Mouse (Mus musculus) activated CD4-positive, CD25-positive, alpha-beta regulatory T cell, adult 4 months (primary cell): ENCODE results near the gene Zfp74. TPM values are rescaled to one million over a fixed set of nuclear protein-coding genes. Genes with fewer than 3 reads are reported as not detected.

Experiments used
- ATAC-seq: one replicate; pipeline ENCODE4 v1.8.0; 2017
- polyA plus RNA-seq, 2 experiments: library from polyadenylated mRNA; unstranded; fragments of 100-300 nt; shearing (Covaris generic); gene quantifications; one replicate each; pipeline ENCODE4 v1.2.1; 2017

The Zfp74 gene
- polyA plus RNA-seq, 2 experiments from 2014 or later: 4.0 to 4.5 TPM

DNA sequence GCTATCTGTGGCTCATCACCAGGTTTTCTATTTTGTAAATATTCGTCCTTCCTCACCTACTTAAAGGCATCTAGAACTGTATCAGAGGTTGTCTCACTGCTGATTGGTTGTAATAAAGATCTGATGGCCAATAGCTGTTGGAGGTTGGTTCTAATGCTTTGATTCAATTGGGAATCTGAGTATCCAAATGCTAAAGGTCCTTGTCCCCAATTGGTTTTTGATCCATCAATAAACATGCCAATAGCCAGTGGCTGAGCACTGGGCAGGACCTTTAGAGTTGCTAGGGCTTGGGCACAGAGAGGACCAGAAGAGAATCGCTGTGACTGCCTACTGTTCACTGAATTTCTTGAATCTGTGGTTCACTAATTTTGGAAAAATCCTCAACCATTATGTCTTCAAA, 10.2 kb downstream of the Zfp74 start:
- ATAC-seq: no peak

DNA sequence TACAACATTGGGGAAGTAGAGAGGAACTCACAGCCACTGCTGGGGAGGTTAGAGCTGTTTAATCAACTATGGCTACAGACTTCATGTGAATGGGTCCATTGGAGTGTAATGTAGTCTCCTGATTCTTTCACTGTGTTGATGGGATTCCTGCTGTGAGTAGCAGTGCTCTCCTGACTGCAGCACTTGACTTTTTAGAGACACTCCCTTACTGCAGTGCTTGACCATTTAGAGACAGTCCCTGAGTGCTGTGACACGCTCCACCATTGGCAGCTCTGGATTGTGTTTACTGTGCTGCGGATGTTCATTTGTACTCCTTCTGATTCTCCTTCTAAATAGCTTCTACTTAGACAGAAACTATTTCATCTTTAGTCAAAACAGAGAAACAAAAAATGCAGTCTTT, 11.1 kb downstream of the Zfp74 start:
- no peak for ATAC-seq

DNA sequence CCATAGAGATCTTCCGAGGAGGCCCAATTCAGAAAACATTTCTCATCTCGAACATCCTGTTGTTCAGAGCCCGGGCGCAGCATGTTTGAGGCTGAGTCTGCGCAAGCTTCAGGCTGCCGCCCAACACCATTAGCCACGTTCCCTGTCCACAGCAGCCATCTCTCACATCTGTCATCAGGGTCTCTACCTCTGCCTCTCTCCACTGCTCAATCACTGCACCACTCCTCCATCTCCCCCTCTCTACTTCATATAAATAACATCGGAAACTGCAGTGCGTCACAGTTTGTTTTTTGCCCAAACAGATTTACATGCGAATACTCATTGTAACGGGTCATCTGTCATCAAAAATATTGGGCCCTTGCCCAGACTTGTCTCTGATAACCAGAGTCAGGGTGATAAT, 12.9 kb downstream of the Zfp74 start:
- ATAC-seq: no peak

DNA sequence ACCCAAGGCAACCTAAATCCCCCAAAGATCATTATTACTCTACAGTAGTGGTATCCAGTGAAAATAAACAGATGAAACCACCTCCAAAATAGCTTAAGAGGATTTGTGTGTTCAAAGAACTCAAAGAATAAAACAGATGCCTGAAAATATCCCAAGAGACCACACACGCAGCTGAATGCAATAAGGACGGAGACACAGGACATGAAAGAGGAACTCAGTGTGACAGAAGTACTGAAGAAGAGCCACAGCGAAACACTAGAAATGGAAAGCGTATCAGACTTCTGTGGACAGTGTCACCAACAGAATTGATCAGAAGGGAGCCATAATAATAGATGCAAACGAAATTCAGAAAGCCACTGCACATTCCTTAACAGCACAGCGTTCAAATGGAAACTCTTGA, 15.0 kb downstream of the Zfp74 start:
- no peak for ATAC-seq

DNA sequence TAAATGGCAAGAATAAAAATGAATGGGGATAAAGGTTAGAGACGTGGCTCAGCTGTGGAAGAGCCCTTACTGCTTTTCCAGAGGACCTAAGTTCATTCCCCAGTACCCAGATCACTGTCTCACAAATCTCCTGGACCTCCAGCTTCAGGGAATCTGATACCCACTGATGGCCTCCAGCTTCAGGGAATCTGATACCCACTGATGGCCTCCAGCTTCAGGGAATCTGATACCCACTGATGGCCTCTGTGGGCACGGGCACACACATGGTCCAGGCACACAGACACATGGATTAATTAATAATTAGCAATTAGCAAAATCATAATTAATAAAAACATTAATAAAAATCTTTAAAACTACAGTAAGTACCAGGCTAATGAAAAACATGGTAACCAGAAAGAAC, 31.1 kb downstream of the Zfp74 start:
- no peak for ATAC-seq

DNA sequence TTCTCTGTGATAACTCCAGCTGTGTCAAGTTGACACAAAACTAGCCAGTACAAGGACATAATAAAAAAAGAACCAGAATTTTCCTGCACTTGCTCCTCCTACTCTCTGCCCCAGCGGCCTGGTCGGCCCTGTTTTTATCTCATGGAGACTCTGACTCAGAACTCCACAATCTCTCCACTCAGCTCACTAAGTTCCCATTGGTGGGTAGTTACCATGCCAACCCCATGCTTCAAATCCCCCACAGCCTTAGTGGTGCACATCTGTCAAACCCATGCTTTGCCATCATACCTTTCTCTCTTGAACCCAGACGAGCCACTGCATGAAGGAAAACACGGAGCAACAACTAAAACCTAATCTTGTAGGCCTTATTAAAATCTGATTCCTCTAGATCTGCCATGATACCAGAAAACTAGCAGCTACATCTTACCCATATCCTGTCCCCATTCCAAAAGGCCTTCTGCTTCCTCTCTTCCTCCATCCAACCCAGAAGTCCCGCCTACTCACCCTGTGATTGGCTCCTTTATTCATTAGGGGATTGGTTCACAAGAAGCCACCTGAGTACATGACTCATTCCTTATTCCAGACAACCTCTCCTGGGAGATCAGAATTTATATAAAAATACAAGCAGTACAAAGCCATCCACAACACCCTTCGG, 32.3 kb downstream of the Zfp74 start:
- ATAC-seq: no peak

DNA sequence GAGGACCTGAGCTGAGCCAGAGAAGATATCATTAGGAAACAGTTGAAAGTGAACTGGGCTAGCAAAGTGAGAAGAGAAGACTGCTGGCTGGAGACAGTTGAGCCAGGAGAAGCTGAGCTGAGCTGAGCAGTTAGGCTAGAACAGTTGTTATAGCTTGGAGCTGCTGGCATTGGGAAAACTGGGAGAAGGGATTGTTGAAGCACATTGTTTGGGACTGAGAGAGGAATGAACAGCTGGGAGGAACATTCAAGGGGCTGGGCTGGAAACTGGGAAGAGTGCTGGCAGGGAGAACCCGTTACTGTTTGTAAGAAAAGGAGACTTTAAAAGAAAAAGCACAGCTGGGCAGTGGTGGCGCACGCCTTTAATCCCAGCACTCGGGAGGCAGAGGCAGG, 35.8 kb downstream of the Zfp74 start:
- no peak for ATAC-seq

DNA sequence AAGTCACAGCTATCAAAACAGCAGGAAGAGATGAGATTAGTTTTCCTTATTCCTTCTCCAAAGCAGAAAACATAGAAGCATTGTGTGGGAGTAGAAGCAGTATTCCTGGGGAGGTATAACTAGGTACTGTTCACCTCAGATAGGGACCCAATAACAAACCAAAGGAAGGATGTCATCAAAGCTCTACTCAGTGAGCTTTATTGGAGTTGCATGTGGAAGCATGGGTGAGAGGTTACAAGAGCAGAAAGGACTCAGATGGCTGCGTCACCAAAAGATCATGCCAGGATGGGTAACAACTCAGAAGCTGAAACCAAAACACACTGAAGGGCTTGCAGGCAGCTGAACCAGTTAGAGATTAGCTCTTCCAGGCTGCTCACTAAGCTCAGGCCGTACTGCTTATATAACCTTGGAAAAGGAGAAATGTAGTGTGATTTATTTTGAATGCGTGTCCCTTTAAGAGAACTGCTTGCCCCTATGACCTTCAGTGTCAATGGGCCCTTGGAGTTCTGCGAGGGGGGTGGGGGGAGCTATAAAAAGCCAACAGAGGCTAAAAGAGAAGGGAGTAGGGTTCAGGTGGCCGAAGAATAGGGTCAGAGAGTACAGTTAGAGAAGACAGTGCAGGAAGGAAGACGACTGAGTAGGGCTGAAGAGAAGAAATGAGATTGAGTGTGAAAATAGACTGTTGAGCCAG, 36.4 kb downstream of the Zfp74 start:
- no peak for ATAC-seq

DNA sequence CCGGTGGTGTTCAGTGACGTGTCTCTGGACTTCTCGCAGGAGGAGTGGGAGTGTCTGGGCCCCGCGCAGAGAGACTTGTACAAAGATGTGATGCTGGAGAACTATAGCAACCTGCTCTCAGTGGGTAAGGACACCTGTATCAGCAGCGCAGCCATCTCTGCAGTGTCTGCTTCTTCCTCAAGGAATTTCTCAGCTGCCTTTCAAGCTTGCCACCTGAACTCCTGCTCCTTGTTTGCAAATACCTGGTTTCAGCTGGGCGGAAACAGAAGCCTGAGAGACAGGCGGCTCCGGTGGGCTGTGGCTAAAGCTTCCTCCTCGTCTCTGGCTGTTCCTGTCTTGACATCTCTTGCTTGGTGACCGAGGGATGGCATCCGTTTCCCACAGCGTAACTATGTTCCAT, 41.7 kb downstream of the Zfp74 start:
- ATAC-seq: no peak

DNA sequence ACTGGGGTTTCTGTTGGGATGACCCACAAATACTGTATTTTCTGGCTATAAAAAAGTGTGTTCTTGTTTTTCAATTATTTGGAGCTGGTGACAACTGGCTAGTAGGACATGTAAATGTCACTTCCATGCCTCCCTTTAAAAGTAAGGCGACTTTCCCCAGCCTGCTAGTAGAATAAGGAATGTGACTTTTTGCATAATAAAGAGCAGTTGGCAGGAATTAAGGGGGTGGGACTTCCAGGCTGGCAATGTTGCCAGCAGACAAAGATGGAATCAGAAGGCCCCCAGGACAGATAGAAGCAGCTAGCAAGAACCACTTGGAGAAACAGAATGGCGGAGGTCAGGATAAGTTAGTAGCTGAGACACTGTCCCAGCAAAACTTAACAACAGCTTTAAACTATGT, 43.6 kb downstream of the Zfp74 start:
- no peak for ATAC-seq

DNA sequence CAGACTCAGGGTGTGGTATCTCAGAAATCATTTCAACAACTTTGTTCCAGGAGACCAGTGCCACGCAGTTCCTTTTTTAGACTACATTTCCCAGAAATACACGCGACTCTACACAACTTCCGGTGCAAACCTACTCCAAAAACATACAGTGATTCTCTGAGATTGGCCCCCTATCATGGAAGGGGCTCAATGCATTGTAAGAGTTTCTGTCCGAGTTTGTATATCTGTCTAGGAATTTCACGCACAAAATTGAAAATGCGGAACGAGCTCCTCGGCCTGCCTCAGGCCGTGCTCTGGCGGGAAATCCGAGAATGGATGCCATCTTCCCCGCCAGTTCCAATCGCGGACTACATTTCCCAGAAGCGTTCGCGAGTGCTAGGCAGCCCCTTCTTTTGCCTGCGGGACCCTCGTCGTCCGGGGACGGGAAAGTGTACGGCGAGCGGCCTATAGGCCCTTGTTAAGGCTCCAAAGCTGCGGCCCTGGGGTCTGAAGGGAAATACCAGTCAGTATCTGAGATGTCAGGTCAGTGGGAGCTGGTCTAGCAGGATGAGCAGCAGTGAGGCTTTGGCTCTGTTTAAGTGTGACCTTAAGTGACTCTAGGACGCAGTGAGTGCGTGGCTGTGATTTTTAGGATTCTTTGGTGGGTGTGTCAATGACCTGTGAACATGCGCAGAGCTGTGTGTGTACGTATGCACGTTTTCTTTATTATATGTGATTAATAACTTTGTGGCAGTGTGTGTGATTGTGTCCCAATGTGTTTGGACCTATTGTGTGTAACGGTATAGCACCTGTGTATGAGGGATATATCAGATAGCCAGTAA, 45.5 kb downstream of the Zfp74 start, which contains the start of gene Zfp383:
TSS of gene Zfp383 (plus strand) at position 94 of the 821 bp plus-strand sequence.
- peak; percentile 71 for ATAC-seq

DNA sequence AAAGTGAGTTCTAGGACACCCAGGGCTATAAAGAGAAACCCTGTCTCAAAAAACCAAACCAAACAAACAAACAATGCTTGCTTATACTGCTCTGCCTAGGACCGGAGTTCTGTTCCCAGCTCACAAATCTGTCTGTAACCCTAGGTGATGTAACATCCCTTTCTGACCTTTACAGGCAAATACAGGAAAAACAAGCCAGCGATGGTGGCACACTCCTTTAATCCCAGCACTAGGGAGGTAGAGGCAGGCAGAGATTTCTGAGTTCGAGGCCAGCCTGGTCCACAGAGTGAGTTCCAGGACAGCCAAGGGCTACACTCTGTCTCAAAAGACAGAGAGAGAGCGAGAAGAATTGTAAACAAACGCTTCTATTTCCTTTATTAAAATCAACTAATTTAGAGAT, 46.7 kb downstream of the Zfp74 start:
- ATAC-seq: no peak

DNA sequence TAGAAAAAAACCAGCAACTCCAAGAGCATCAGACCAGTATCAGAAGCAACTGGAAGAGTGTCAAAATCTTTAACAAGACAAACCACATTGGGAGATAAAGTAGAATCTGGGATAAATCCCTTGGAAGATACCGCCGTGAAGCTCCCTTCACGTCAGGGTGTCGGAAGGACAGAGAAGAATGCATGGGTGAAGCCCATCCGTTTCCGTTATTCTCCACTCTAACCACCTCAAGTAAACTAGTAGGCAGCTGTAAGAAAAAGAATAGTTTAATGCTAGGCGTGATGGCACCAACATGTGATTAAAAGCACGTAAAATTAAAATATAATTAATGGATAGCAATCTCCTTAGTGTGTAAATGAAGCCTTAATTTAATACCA, 47.2 kb downstream of the Zfp74 start:
- no peak for ATAC-seq

DNA sequence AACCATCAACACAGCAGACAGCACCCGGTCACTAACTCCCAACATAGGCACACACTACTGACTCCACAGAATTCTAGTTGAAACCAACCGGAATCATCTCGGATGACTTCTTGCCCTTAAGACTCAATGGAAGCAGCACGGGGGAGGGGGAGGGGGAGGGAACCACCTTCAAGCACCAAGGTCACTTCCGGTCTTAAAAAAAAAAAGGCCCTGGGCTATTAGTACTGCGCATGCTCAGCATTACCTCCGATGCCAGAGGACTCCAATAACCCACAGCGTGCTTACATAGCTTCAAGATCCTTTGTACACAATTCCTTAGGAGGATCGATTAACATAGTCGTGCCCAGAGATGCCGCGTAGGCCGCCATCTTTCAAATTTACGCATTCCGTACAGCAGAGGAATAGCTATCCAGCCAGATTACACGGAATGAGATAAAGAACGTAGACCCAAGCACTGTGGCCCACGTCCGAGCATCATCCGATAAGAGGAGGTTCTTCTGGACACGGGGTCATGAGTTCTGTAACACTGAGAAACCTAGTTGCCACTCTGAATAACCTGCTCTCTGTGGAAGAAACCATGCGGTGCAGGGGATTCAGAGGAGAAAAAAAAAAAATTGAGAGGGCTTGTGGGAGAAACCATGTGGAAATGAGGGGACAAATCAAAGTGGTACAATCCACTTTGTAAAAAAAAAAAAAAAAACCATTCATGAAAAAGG, 47.8 kb downstream of the Zfp74 start, which contains the start of gene Zfp27:
TSS of gene Zfp27 (minus strand) at position 607 of the 716 bp plus-strand sequence.
- ATAC-seq: peak; percentile 54

DNA sequence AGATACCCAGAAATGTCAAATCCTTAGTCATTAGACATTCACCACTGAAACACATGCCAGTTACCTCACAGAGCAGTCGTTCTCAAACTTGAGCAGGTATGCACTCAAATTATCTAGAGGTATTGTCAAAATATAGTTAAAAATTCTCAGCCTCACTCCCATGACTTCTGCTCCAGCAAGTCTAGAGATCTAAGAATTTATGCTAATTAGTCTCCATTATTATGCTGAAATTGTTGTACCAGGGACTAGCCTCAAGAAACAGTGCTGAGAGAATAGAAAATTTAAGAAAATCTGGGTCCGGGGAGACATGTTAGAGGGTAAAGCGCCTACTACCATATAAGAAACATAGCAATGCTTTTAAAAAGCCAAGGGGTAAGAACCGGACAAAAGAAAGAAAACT, 49.8 kb downstream of the Zfp74 start:
- no peak for ATAC-seq

DNA sequence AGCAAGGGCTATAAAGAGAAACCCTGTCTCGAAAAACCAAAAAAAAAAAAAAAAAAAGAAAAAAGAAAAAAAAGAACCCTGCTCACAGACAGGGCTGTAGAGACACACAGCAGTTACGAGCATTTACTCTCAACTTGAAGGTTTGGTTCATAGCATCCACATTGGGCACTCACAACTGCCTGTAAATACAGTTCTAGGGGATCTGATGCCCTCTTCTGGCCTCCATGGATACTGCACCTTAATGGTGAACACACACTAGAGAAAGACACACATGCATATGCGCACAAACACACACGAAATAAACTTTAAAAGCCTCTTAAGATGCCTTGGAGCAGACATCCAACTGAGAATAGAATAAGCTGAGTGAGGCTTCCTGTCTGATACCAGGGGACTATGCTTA, 55.5 kb downstream of the Zfp74 start:
- ATAC-seq: no peak

DNA sequence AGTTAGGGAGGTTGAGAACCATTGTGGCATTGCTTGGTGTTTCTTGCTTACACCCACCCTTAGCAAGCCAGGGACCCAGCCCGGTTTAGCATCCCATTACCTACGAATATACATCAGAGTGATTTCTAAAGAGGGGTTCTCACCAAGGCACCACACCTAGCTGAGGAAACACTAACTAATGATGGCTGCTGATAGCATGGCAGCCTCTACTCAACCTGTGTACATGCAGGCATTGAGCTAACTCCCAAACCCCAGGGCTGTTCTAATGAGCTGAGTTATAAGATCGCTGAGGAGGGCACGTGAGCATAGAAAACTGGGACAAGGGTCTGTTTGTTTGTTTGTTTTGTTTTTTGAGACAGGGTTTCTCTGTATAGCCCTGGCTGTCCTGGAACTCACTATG, 61.1 kb downstream of the Zfp74 start:
- no peak for ATAC-seq

DNA sequence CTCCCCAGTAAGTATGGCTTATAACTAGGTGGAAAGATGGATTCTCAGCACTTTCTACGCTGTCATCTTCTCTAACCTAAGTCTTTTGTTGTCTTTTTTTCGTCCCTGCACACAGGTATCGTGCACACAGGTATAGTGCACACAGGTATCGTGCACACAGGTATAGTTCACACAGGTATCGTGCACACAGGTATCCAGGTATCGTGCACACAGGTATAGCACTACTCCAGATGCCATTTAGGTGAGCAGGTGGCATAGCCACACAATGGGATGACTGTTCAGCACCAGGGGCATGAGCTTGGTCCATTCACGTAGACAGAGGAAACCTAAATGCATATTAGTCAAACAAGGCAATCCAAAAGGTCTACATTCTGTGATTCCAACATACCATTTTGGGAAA, 63.4 kb downstream of the Zfp74 start:
- no peak for ATAC-seq

DNA sequence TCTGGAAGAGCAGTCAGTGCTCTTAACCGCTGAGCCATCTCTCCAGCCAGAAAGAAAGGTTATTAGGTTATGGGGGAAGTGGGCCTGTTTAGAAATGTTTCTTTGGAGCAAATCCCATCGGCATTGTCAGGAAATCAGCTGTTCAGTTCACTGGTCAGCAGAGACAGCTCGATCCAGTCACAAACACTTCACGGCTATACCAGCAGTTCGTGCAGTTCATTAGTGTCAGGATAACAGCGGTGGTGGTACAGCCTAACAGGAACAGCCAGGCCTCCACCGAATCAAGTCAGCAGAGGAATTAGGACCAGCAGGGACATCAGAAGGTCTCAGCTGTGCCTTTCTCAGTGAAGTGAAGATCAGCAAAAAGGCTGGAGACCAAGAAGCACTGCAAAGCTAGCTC, 73.0 kb downstream of the Zfp74 start:
- ATAC-seq: no peak
